Mouse (Mus musculus): ENCODE measurements at regions not wholly inside any gene's neighbourhood (a gene's known extent, or its start where the extent isn't known, plus 50 kb on each side); places are given as distances from the start of the nearest gene placed in this dataset.

DNA sequence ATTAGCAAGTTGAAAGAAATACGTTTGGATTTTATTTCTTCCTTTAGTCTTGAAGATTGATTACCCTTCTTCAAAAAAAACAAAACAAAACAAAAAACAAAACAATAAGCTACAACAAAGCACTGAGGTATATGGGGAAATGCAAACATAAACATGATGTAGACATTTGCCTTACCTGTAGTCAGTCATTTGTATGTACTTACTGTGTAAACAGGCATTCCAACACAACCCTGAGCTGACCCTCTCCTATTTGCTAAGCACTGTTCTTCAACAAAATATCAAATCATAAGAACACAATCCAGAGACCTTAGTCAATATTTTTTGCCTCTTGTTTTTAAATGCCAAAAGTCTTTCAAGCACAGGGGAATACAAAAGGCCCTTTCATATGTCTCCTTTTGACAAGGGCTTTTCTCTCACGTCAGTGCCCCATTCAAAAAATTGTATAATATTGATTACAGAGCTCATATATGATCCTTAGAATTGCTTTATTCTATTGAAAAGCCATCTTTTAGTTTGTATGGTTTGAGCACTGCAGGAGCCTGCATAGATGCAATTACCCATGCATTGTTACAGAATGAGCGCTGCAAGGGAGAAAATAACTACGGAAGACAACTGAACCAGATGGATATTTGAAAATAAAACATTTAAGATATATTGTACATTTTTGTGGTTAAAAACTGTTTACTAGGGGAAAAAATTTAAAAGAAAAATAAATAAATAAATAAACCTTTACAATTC lies 326.2 kb downstream of the Csnka2ip start:
- no peak for DNase-seq (ENCODE audit: extremely low spot score in 1 of 2, low spot score in 2 of 2)
- intact Hi-C loops (cut with DNase I), result no loop called here
- H3K27ac ChIP-seq, result no peak overlapping the region
- no peak for TF ChIP-seq CTCF (IDR thresholded peaks at IDR 0.05)
- no peak overlapping the region for H3K4me3 ChIP-seq

DNA sequence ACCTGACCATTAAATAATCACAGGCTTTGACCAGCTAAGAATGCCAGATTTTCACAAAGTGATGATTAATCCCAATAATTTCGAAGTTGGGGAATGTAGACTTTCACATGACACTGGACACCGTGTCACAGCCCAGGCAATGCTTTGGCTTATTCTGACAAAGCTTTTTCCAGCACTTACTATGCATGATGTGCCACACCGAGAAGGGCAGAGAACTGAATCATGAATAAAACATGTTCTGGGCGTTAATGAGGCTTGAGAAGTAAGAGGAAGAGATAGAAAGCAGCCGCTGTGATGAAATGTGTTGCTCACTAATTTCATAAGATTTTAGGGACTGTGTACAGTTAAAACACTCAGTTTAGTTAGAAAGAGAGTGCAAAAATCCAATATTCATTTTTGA lies 326.8 kb downstream of the Csnka2ip start:
- no peak for DNase-seq (ENCODE audit: extremely low spot score in 1 of 2, low spot score in 2 of 2)
- TF ChIP-seq CTCF (IDR thresholded peaks at IDR 0.05), result no peak
- intact Hi-C loops (cut with DNase I), result no loop called here

GRCm38 (mm10) chr16:64264960-64265736 lies 337.1 kb downstream of the Csnka2ip start:
- no peak for DNase-seq (ENCODE audit: extremely low spot score in 1 of 2, low spot score in 2 of 2)
- TF ChIP-seq CTCF (IDR thresholded peaks at IDR 0.05), result no peak
- Histone ChIP-seq H3K4me3 (no peak overlapping the region), H3K27ac (no peak overlapping the region)
- intact Hi-C loops (cut with DNase I), result no loop called here

More for the DNA sequence above, 326.8 kb downstream of the Csnka2ip start:
- no peak overlapping the region for H3K4me3 ChIP-seq
- no peak overlapping the region for H3K27ac ChIP-seq

- TF ChIP-seq CTCF (IDR thresholded peaks at IDR 0.05), result no peak
- intact Hi-C loops (cut with DNase I), result no loop called here
- no peak overlapping the region for H3K27ac ChIP-seq
- no peak overlapping the region for H3K4me3 ChIP-seq
- DNase-seq (ENCODE audit: extremely low spot score in 1 of 2, low spot score in 2 of 2), result no peak
Measured at GRCm38 (mm10) chr16:64251155-64251554, 351.1 kb downstream of the Csnka2ip start.

DNA sequence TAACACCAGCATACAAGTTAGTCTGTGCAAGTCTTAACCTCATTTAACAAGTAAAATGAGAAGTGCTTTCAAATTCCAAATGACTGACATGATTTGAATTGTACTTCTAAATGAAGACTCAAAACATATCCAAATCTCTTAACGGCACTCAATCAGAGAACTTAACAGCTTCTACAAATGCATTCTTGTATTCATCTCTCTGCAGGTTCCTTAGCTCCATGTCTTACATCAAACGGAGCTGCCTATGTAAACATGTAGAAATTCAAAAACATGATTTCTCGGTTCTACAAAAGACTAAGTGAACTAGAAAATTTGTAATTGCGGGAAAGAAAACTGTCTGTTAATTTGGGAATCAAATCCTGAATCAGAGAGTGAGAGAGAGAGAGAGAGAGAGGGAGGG lies 353.5 kb downstream of the Csnka2ip start:
- H3K27ac ChIP-seq, result no peak overlapping the region
- DNase-seq (ENCODE audit: extremely low spot score in 1 of 2, low spot score in 2 of 2), result no peak
- TF ChIP-seq CTCF (IDR thresholded peaks at IDR 0.05), result no peak
- intact Hi-C loops (cut with DNase I), result no loop called here
- no peak overlapping the region for H3K4me3 ChIP-seq

- H3K4me3 ChIP-seq, result no peak overlapping the region
- TF ChIP-seq CTCF (IDR thresholded peaks at IDR 0.05), result no peak
- intact Hi-C loops (cut with DNase I), result no loop called here
- no peak overlapping the region for H3K27ac ChIP-seq
- no peak for DNase-seq (ENCODE audit: extremely low spot score in 1 of 2, low spot score in 2 of 2)
Measured at GRCm38 (mm10) chr16:64245942-64246341, 356.3 kb downstream of the Csnka2ip start.

- DNase-seq (ENCODE audit: extremely low spot score in 1 of 2, low spot score in 2 of 2), result no peak
- Histone ChIP-seq H3K27ac (no peak overlapping the region), H3K4me3 (no peak overlapping the region)
- no peak for TF ChIP-seq CTCF (IDR thresholded peaks at IDR 0.05)
- intact Hi-C loops (cut with DNase I), result no loop called here
Measured at GRCm38 (mm10) chr16:64224336-64224735, 360.4 kb upstream of the Epha3 start.

GRCm38 (mm10) chr16:64216671-64217070 lies 352.7 kb upstream of the Epha3 start:
- intact Hi-C loops (cut with DNase I), result no loop called here
- H3K27ac ChIP-seq, result no peak overlapping the region
- no peak overlapping the region for H3K4me3 ChIP-seq
- DNase-seq (ENCODE audit: extremely low spot score in 1 of 2, low spot score in 2 of 2), result no peak
- no peak for TF ChIP-seq CTCF (IDR thresholded peaks at IDR 0.05)

DNA sequence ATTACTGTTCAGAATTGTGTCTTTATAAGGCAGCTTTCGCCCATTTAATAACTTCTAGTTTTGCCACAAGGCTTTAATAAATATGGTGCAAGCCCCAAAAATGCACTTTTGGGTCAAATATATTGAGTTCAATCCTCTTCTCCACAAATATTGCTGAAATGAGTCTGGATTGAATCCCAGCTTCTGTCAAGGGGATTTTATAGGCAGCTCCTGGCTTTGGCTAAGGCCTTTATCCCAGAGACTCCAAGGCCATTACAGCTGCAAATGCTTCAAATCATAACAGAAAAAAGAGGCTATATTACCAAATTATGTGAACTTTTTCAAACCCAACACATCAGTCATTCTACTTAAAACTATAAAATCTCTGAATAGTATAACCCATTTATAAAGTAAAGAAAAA lies 347.9 kb upstream of the Epha3 start:
- intact Hi-C loops (cut with DNase I), result no loop called here
- no peak overlapping the region for H3K27ac ChIP-seq
- no peak for DNase-seq (ENCODE audit: extremely low spot score in 1 of 2, low spot score in 2 of 2)
- H3K4me3 ChIP-seq, result no peak overlapping the region
- no peak for TF ChIP-seq CTCF (IDR thresholded peaks at IDR 0.05)

DNA sequence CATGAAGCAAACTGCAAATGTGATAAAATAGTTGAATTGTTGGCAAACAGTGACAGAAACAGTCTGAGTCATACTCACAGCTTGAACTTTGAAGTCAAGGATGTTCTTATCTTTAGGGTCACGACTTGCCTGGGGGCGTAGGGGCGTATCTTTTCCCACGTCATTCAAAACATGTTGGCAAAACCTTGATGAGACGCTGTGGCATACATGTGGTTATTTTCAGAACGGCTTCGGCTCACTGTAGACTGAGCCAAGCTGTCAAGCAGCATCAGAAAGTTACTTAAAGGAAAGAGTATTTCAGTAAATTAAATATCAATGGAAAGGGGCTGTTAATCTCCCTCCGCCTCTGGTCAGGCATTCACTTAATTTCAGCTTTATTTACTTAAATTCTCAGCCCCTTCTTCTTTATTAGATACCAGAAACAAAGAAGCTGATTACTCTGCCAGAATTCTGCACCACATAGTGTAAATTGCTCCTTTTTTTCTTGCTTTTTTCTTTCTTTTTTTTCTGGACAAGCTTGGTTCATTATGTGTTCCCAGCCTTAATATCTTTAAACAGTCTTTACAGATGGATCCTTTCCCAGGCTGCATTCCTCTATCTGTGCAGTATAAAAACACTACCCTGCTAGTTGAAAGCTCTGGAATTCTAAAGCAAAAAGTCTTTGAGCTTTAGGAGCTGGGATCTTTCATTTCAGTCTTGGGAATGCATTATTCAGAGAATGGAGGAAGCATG lies 302.9 kb upstream of the Epha3 start:
- Histone ChIP-seq H3K27ac (no peak overlapping the region), H3K4me3 (no peak overlapping the region)
- intact Hi-C loops (cut with DNase I), result no loop called here
- DNase-seq (ENCODE audit: extremely low spot score in 1 of 2, low spot score in 2 of 2), result peak in 1 of 2 experiments; percentile 9
- TF ChIP-seq CTCF (IDR thresholded peaks at IDR 0.05), result no peak

DNA sequence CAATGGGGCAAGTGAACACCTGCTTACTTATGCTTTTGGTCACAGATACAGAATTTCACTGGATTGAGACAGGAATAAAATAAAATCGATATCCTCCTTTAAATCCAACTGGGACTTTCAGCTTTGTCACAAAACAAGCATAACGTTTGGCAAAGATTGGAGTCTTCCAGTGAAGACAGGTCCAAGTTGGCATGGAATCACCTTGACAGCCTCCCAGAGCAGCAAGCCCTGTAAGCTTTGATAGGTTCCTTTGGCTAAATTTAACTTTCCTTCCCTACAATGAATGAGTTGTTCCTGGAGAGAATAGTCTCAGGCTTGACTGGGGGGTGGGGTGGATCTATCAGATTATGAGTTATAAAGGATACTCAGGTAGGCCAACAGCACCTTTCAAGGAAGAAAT lies 302.1 kb upstream of the Epha3 start:
- H3K4me3 ChIP-seq, result no peak overlapping the region
- intact Hi-C loops (cut with DNase I), result no loop called here
- DNase-seq (ENCODE audit: extremely low spot score in 1 of 2, low spot score in 2 of 2), result no peak
- no peak for TF ChIP-seq CTCF (IDR thresholded peaks at IDR 0.05)
- no peak overlapping the region for H3K27ac ChIP-seq

All from left cerebral cortex, adult 2 months (tissue).